Comparison of ENCODE assay signal across 23 mouse cellular contexts in genomic region chr1:86551877-86552276, GRCm38 (mm10).
"Had no signal": no experiment of that assay in that cellular context is flagged by ENCODE, and none has a peak within 500 bp of the region (broad histone marks: within the 10 kb centered on the region; RNA-seq: fewer than 3 reads in every experiment).

No protein-coding gene starts in this region.

- H3K27ac ChIP-seq: heart, embryonic 10.5 days; hindbrain, embryonic 10.5 days; hindbrain, embryonic 12.5 days; hindbrain, embryonic 14.5 days; layer of hippocampus, adult 2 months; left cerebral cortex, adult 2 months; limb, embryonic 10.5 days; limb, embryonic 12.5 days; liver, embryonic 13.5 days; liver, embryonic 15.5 days had no signal

- H3K4me3 ChIP-seq: heart, embryonic 10.5 days; heart, embryonic 12.5 days; hindbrain, embryonic 10.5 days; hindbrain, embryonic 12.5 days; layer of hippocampus, adult 2 months; left cerebral cortex, adult 2 months; limb, embryonic 10.5 days; limb, embryonic 12.5 days; liver, embryonic 13.5 days; liver, embryonic 15.5 days had no signal

- H3K9ac ChIP-seq: heart, embryonic 12.5 days; hindbrain, embryonic 12.5 days; hindbrain, embryonic 14.5 days; limb, embryonic 12.5 days; liver, embryonic 13.5 days; liver, embryonic 15.5 days had no signal

- H3K9me3 ChIP-seq: heart, embryonic 10.5 days; heart, embryonic 12.5 days; hindbrain, embryonic 10.5 days; hindbrain, embryonic 12.5 days; limb, embryonic 10.5 days; limb, embryonic 12.5 days; liver, embryonic 13.5 days; liver, embryonic 15.5 days had no signal

- DNase-seq: gastrocnemius, postnatal 14 days; heart, adult 18-20 months; heart, postnatal 10 days; heart, postnatal 4 days; kidney, adult 18-20 months; kidney, adult 8-10 months; kidney, postnatal 10 days; kidney, postnatal 25 days; kidney, postnatal 4 days; liver; liver, embryonic 13.5 days had no signal

- H3K27me3 ChIP-seq: heart, embryonic 12.5 days; hindbrain, embryonic 12.5 days; limb, embryonic 12.5 days; liver, embryonic 13.5 days; liver, embryonic 15.5 days had no signal

- ATAC-seq: hindbrain, embryonic 16.5 days had no signal

- H3K4me2 ChIP-seq: heart, embryonic 12.5 days; hindbrain, embryonic 12.5 days; hindbrain, embryonic 14.5 days; limb, embryonic 12.5 days; liver, embryonic 11.5 days; liver, embryonic 13.5 days; liver, embryonic 15.5 days had no signal

- H3K4me1 ChIP-seq: hindbrain, embryonic 10.5 days; hindbrain, embryonic 12.5 days; limb, embryonic 10.5 days; limb, embryonic 12.5 days had no signal
